14 mouse cellular contexts compared by ENCODE assay signal in genomic region chr5:148633331-148633730, GRCm38 (mm10).
DNase-seq lines count a peak whose midpoint lies in the region; ATAC-seq and TF ChIP-seq lines count a peak whose summit lies in the region.
"Had no signal": no experiment of that assay in that cellular context is flagged by ENCODE, and none has a peak within 500 bp of the region (broad histone marks: within the 10 kb centered on the region; RNA-seq: fewer than 3 reads in every experiment).

No protein-coding gene starts in this region.

- TF ChIP-seq CTCF in stomach, postnatal 0 days (IDR thresholded peaks at IDR 0.05; ENCODE audit: low read depth): no peak

- no peak overlapping the region for H3K4me3 ChIP-seq in neural tube, embryonic 11.5 days (ENCODE audit: low read depth, low read length)
- H3K4me3 ChIP-seq in stomach, postnatal 0 days (ENCODE audit: low read depth, low read length): no peak overlapping the region
- H3K4me3 ChIP-seq: limb, embryonic 13.5 days; midbrain, embryonic 10.5 days; neural tube, embryonic 12.5 days had no signal

- no peaks in the 10 kb centered on the region for H3K4me1 ChIP-seq in neural tube, embryonic 11.5 days (ENCODE audit: control insufficient read depth, insufficient read depth, low read length)
- peaks cover 9% of the 10 kb centered on the region for H3K4me1 ChIP-seq in stomach, postnatal 0 days (replicated peaks; ENCODE audit: control insufficient read depth, insufficient read depth)
- H3K4me1 ChIP-seq: neural tube, embryonic 12.5 days had no signal

- H3K4me2 ChIP-seq in neural tube, embryonic 11.5 days (ENCODE audit: low read depth): no peak overlapping the region
- no peak overlapping the region for H3K4me2 ChIP-seq in stomach, postnatal 0 days (replicated peaks; ENCODE audit: low read depth)
- H3K4me2 ChIP-seq: limb, embryonic 13.5 days; neural tube, embryonic 12.5 days had no signal

- H3K27ac ChIP-seq in neural tube, embryonic 11.5 days (ENCODE audit: low read depth, low read length): no peak overlapping the region
- peak overlapping the region; percentile 30; the same call in 1 of the 2 replicates for H3K27ac ChIP-seq in stomach, postnatal 0 days (replicated peaks)
- H3K27ac ChIP-seq: kidney, postnatal 0 days; limb, embryonic 13.5 days; midbrain, embryonic 10.5 days; neural tube, embryonic 12.5 days had no signal

- H3K27me3 ChIP-seq in neural tube, embryonic 11.5 days (ENCODE audit: control insufficient read depth, insufficient read depth, low read length): no peaks in the 10 kb centered on the region
- no peaks in the 10 kb centered on the region for H3K27me3 ChIP-seq in stomach, postnatal 0 days (ENCODE audit: control insufficient read depth, insufficient read depth, low read length)
- H3K27me3 ChIP-seq: CH12.LX; limb, embryonic 13.5 days; neural tube, embryonic 12.5 days had no signal

- WGBS in neural tube, embryonic 11.5 days: 90% methylated on average over 6 of the region's 6 CpGs
- WGBS in stomach, postnatal 0 days: 71% methylated on average over 6 of the region's 6 CpGs

- 0 out of 2 replicates have a peak overlapping the region, but pooled peaks have one; percentile 1 for H3K9ac ChIP-seq in neural tube, embryonic 11.5 days (ENCODE audit: low read length)
- H3K9ac ChIP-seq in stomach, postnatal 0 days (ENCODE audit: low read length): no peak overlapping the region
- H3K9ac ChIP-seq: limb, embryonic 13.5 days; neural tube, embryonic 12.5 days had no signal

- intact Hi-C loops in heart, postnatal 10 days (cut with DNase I): loop anchor here (5.0 kb wide), 1 partner anchor 159 kb away; no protein-coding TSS in a partner anchor

- peak; percentile 33 for DNase-seq in gastrocnemius, postnatal 25 days
- DNase-seq in gastrocnemius, adult 18-20 months (ENCODE audit: low spot score): no peak
- DNase-seq in neural tube, embryonic 11.5 days (ENCODE audit: low spot score): no peak
- no peak for DNase-seq in neural tube, embryonic 10.5 days (ENCODE audit: extremely low spot score, low spot score)
- DNase-seq in heart, postnatal 10 days: peak; percentile 37 to 46
- peak; percentile 49 for DNase-seq in stomach, postnatal 0 days (ENCODE audit: low spot score)
- DNase-seq in adrenal gland, postnatal 25 days: no peak
- DNase-seq: cerebellum, adult 11 months; thymus, adult 2 months had no signal

- no peak for TF ChIP-seq EP300 in stomach, postnatal 0 days (optimal IDR thresholded peaks at IDR 0.05)

- ATAC-seq in neural tube, embryonic 11.5 days (ENCODE audit: insufficient read depth, low FRiP score, low TSS enrichment): no peak
- peak; percentile 25; the same call in 1 of the 2 replicates for ATAC-seq in stomach, postnatal 0 days (ENCODE audit: low FRiP score, low TSS enrichment)

- H3K36me3 ChIP-seq in neural tube, embryonic 11.5 days (ENCODE audit: control insufficient read depth, insufficient read depth, low read length): no peaks in the 10 kb centered on the region
- no peaks in the 10 kb centered on the region for H3K36me3 ChIP-seq in stomach, postnatal 0 days (ENCODE audit: control insufficient read depth, insufficient read depth, low read length)
- H3K36me3 ChIP-seq: limb, embryonic 13.5 days; midbrain, embryonic 10.5 days; neural tube, embryonic 12.5 days had no signal

- H3K9me3 ChIP-seq in neural tube, embryonic 11.5 days (ENCODE audit: control insufficient read depth, low read length): no peaks in the 10 kb centered on the region
- H3K9me3 ChIP-seq in stomach, postnatal 0 days (ENCODE audit: control insufficient read depth, low read length): no peaks in the 10 kb centered on the region
- H3K9me3 ChIP-seq: limb, embryonic 13.5 days; midbrain, embryonic 10.5 days; neural tube, embryonic 12.5 days had no signal

Comparison
In these comparisons a context has a peak if more than half of its experiments do, and no peak if none do; other contexts are left out.
1. DNase-seq: peak in gastrocnemius, postnatal 25 days (single experiment), heart, postnatal 10 days (2 of 2) and stomach, postnatal 0 days (single experiment); none in gastrocnemius, adult 18-20 months (single experiment), neural tube, embryonic 11.5 days (single experiment), neural tube, embryonic 10.5 days (single experiment) and adrenal gland, postnatal 25 days (single experiment).